Mouse (Mus musculus) heart, embryonic 13.5 days (tissue): ENCODE measurements around the gene Psmb1. TPM values are rescaled to one million over a fixed set of nuclear protein-coding genes. Genes with fewer than 3 reads are reported as not detected.

Experiments used
- ATAC-seq: fragments of 200-750 bp; cut with Nextera tagmentation; 2 replicates; pipeline ENCODE4 v1.8.0; 2017; ENCODE audit warnings: moderate TSS enrichment; ENCODE audit not compliant: insufficient number of reproducible peaks, low FRiP score, low TSS enrichment; ENCODE audit errors: extremely low read depth
- H3K27ac ChIP-seq: fragments of 300-500 bp; sonication (generic); replicated peaks from 2 replicates; pipeline ENCODE4 v1.5.1; 2015; ENCODE audit warnings: moderate library complexity, mild to moderate bottlenecking, inconsistent platforms
- H3K27me3 ChIP-seq: fragments of 300-500 bp; sonication (generic); replicated peaks from 2 replicates; pipeline ENCODE4 v1.6.1; 2015; ENCODE audit warnings: mild to moderate bottlenecking, inconsistent platforms
- H3K36me3 ChIP-seq: fragments of 300-500 bp; sonication (generic); 2 replicates; pipeline ENCODE4 v1.6.1; 2015; ENCODE audit warnings: mild to moderate bottlenecking, inconsistent platforms
- H3K4me1 ChIP-seq: fragments of 300-500 bp; sonication (generic); 2 replicates; pipeline ENCODE4 v1.6.1; 2015; ENCODE audit warnings: inconsistent platforms
- H3K4me2 ChIP-seq: fragments of 300-500 bp; sonication (generic); 2 replicates; pipeline ENCODE4 v1.6.1; 2015; ENCODE audit warnings: inconsistent platforms, mild to moderate bottlenecking, moderate library complexity
- H3K4me3 ChIP-seq: fragments of 300-500 bp; sonication (generic); 2 replicates; pipeline ENCODE4 v1.5.1; 2015; ENCODE audit warnings: moderate library complexity, mild to moderate bottlenecking, inconsistent platforms
- H3K9ac ChIP-seq: fragments of 300-500 bp; sonication (generic); 2 replicates; pipeline ENCODE4 v1.6.1; 2015; ENCODE audit warnings: inconsistent platforms, mild to moderate bottlenecking, moderate library complexity
- H3K9me3 ChIP-seq: fragments of 300-500 bp; sonication (generic); 2 replicates; pipeline ENCODE4 v1.6.1; 2016; ENCODE audit warnings: inconsistent platforms
- WGBS: fragments of 180-500 bp; shearing (Covaris S2); methylation state at CpG from one replicate; pipeline ENCODE4 v1.1.7; 2015; ENCODE audit warnings: mixed read lengths; 5-methylcytosine and 5-hydroxymethylcytosine counted together
- polyA plus RNA-seq: library from polyadenylated mRNA; unstranded; fragments of >200 nt; fragmentation: Nextera tagmentation; extraction: Ambion mirVana; gene quantifications from 2 replicates; pipeline ENCODE4 v1.2.1, GENCODE M21; 2015

Psmb1 gene
- polyA plus RNA-seq, 1 experiment from 2014 or later = 194 TPM

DNA sequence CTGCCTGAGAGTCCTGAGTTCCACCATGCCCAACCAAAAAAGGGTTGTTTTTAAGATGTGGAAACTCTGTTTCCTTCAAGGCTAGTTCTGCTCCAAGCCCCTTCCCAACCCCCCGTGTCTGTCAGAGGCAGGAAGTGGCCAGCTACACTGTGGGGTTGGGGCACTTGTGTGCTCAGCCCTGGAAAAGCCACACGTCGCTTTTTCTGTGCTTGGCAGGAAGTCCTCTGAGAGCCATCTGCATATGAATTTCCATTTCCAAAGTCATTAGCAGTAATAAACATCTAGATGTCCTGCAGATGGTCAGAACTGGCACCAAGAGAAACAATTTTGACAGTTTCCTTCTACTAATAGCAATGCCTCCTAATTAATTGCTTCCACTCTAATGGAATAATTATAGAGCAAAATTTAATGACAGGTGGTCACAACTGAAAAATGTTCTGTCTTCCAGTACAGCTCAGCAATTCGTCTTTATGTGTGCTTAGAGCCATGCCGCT lies 68.5 kb downstream of the Psmb1 start:
- Histone ChIP-seq H3K9ac (no peak overlapping the region), H3K4me3 (no peak overlapping the region), H3K27me3 (no peaks in the 10 kb centered on the region), H3K4me1 (peaks cover 13% of the 10 kb centered on the region), H3K4me2 (no peak overlapping the region), H3K27ac (no peak overlapping the region), H3K9me3 (no peaks in the 10 kb centered on the region), H3K36me3 (peaks cover 49% of the 10 kb centered on the region)
- 61% methylated on average over 5 of the region's 5 CpGs for WGBS
- no peak for ATAC-seq

DNA sequence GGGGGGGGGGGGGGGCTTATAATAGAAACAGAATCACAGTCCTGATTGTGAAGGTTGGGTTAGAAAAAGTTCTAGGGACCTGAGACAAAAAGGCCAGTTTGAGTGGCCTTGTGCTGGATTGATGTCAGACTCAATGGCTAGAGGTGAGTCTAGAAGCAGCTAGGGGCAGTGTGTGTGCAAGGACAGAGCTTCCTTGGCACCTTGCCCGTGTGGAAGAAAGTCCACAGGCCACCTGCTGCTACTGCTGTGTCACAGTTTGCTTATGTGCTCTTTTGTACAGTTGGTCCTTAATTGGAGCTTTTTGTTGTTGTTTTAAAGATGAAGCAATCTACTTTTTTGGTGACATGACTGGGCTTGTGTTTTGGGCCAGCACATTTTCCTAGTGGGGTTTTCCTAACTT lies 69.6 kb downstream of the Psmb1 start:
- Histone ChIP-seq H3K36me3 (peaks cover 61% of the 10 kb centered on the region), H3K27me3 (no peaks in the 10 kb centered on the region), H3K9ac (no peak overlapping the region), H3K9me3 (no peaks in the 10 kb centered on the region), H3K4me1 (peaks cover 13% of the 10 kb centered on the region), H3K4me3 (no peak overlapping the region), H3K4me2 (no peak overlapping the region), H3K27ac (no peak overlapping the region)
- WGBS = 50% methylated on average over 1 of the region's 1 CpGs
- no peak for ATAC-seq

DNA sequence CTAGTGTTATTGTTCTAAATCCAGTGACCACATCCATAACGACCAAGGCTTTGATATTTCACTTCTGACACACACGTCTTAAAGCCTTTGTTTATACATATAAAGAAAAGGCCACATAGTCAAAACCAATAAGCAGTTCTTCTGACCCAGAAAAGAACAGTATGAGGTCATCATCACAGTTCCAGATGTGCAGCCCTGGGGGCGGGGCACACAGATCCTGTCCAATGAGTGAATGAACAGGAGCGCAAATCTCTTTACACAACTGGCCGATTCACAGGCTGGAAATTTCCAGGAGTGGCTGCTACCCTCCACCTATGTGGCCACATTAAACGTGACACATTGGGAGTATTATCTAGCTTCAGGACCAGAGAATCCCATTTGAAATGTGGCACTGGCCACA lies 70.1 kb downstream of the Psmb1 start:
- Histone ChIP-seq H3K27ac (no peak overlapping the region), H3K9ac (no peak overlapping the region), H3K36me3 (peaks cover 65% of the 10 kb centered on the region), H3K4me1 (peaks cover 13% of the 10 kb centered on the region), H3K4me3 (no peak overlapping the region), H3K4me2 (no peak overlapping the region), H3K9me3 (no peaks in the 10 kb centered on the region), H3K27me3 (no peaks in the 10 kb centered on the region)
- WGBS = 76% methylated on average over 6 of the region's 6 CpGs
- no peak for ATAC-seq

DNA sequence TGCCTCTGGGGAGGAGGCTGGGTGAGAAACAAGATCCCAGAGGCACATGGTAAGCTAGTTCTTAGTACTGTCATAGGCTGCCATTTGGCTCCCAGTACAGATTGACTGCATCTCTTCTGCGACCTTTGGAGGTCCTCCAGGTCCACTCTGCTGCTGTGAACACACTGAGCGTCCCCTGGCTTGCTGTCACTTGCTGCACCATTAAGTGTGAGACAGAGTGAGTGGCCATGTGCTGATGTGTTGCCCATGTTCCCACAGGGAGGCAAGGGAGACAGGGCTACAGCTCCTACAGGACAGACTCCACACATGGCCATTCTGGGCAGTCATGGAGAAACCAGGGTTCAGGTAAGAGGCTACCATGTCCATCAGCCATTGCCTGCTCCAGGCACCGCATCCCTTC lies 73.6 kb downstream of the Psmb1 start:
- no peaks in the 10 kb centered on the region for H3K27me3 ChIP-seq
- H3K4me1 ChIP-seq = peaks cover 20% of the 10 kb centered on the region
- 77% methylated on average over 3 of the region's 3 CpGs for WGBS
- peaks cover 77% of the 10 kb centered on the region for H3K36me3 ChIP-seq
- H3K4me2 ChIP-seq = no peak overlapping the region
- H3K9me3 ChIP-seq = no peaks in the 10 kb centered on the region
- no peak overlapping the region for H3K4me3 ChIP-seq
- no peak overlapping the region for H3K27ac ChIP-seq
- no peak overlapping the region for H3K9ac ChIP-seq
- no peak for ATAC-seq

Other genes with a start within 250 kb of the Psmb1 start
- gene Dll1, start 122.9 kb downstream of the Psmb1 start, polyA plus RNA-seq = 6.6 and 7.8 TPM in 2 replicates
- 13.9 and 15.2 TPM in 2 replicates for gene Fam120b, start 103.5 kb downstream of the Psmb1 start, polyA plus RNA-seq
- gene Tbp, start 137 bp upstream of the Psmb1 start, polyA plus RNA-seq = 24.7 and 28.0 TPM in 2 replicates
- gene Pdcd2, start 27.6 kb upstream of the Psmb1 start, polyA plus RNA-seq = 27.7 and 34.7 TPM in 2 replicates
- 1.2 and 1.7 TPM in 2 replicates for gene Prdm9, start 64.6 kb upstream of the Psmb1 start, polyA plus RNA-seq
- gene Chd1, start 205.2 kb upstream of the Psmb1 start, polyA plus RNA-seq = 15.6 and 15.9 TPM in 2 replicates